Mouse (Mus musculus): ENCODE results near the gene Mgat5b. TPM values are rescaled to one million over a fixed set of nuclear protein-coding genes. Genes with fewer than 3 reads are reported as not detected.
A peak's percentile ranks its signal among the peaks of the same experiment; 100 is the strongest.

Mgat5b gene
- total and polyA plus RNA-seq, 3 experiments, result 0.16 TPM; not detected in 2

GRCm38 (mm10) chr11:117028861-117029568, 110.4 kb downstream of the Mgat5b start:
- DNase-seq (ENCODE audit: low spot score) (peak; percentile 43), ATAC-seq (ENCODE audit: extremely low read depth, insufficient number of reproducible peaks, low FRiP score, poor library complexity, severe bottlenecking) (peak; percentile 54; the same call in 1 of the 2 replicates)
- Histone ChIP-seq H3K4me1 (ENCODE audit: insufficient read depth, low read depth, low read length) (peaks cover 55% of the 10 kb centered on the region), H3K36me3 (replicated peaks) (no peaks in the 10 kb centered on the region), H3K4me3 (ENCODE audit: low read depth, low read length) (peak overlapping the region; percentile 41; the same call in 1 of the 2 replicates), H3K9me3 (replicated peaks) (peaks cover 6% of the 10 kb centered on the region), H3K27me3 (ENCODE audit: insufficient read depth, low read length) (peaks cover 14% of the 10 kb centered on the region)
- TF ChIP-seq GATA2 (IDR thresholded peaks at IDR 0.05; ENCODE audit: borderline replicate concordance, low read depth, low read length), result no peak
- TF ChIP-seq TAL1 (conservative IDR thresholded peaks at IDR 0.05; ENCODE audit: low read depth, low read length), result peak; percentile 48

GRCm38 (mm10) chr11:117029569-117029955, 110.9 kb downstream of the Mgat5b start:
- Histone ChIP-seq H3K27me3 (ENCODE audit: insufficient read depth, low read length) (peaks cover 14% of the 10 kb centered on the region), H3K4me3 (ENCODE audit: low read depth, low read length) (no peak overlapping the region), H3K9me3 (replicated peaks) (peaks cover 6% of the 10 kb centered on the region), H3K4me1 (ENCODE audit: insufficient read depth, low read depth, low read length) (peaks cover 55% of the 10 kb centered on the region), H3K36me3 (replicated peaks) (no peaks in the 10 kb centered on the region)
- TF ChIP-seq POLR2AphosphoS5 (IDR thresholded peaks at IDR 0.05; ENCODE audit: insufficient replicate concordance, low read depth, low read length) (no peak), GATA1 (IDR thresholded peaks at IDR 0.05; ENCODE audit: borderline replicate concordance, low read length) (no peak), TAL1 (conservative IDR thresholded peaks at IDR 0.05; ENCODE audit: low read depth, low read length) (no peak), GATA2 (IDR thresholded peaks at IDR 0.05; ENCODE audit: borderline replicate concordance, low read depth, low read length) (no peak), CTCF (IDR thresholded peaks at IDR 0.05; ENCODE audit: low read depth, low read length) (no peak)
- ATAC-seq (ENCODE audit: extremely low read depth, insufficient number of reproducible peaks, low FRiP score, poor library complexity, severe bottlenecking) (no peak), DNase-seq (ENCODE audit: low spot score) (no peak)

GRCm38 (mm10) chr11:117030018-117030417, 111.4 kb downstream of the Mgat5b start:
- Histone ChIP-seq H3K4me1 (ENCODE audit: insufficient read depth, low read depth, low read length) (peaks cover 55% of the 10 kb centered on the region), H3K4me3 (ENCODE audit: low read depth, low read length) (no peak overlapping the region; the same call in 1 of the 2 replicates), H3K36me3 (replicated peaks) (no peaks in the 10 kb centered on the region), H3K9me3 (replicated peaks) (peaks cover 6% of the 10 kb centered on the region), H3K27me3 (ENCODE audit: insufficient read depth, low read length) (peaks cover 14% of the 10 kb centered on the region)
- DNase-seq (ENCODE audit: low spot score), result no peak
- no peak for TF ChIP-seq POLR2AphosphoS5 (IDR thresholded peaks at IDR 0.05; ENCODE audit: insufficient replicate concordance, low read depth, low read length)
- no peak for TF ChIP-seq TAL1 (conservative IDR thresholded peaks at IDR 0.05; ENCODE audit: low read depth, low read length)
- no peak for ATAC-seq (ENCODE audit: extremely low read depth, insufficient number of reproducible peaks, low FRiP score, poor library complexity, severe bottlenecking)

- ATAC-seq (ENCODE audit: extremely low read depth, insufficient number of reproducible peaks, low FRiP score, poor library complexity, severe bottlenecking) (no peak), DNase-seq (ENCODE audit: low spot score) (no peak)
- TF ChIP-seq GATA1 (IDR thresholded peaks at IDR 0.05; ENCODE audit: borderline replicate concordance, low read length) (no peak), GATA2 (IDR thresholded peaks at IDR 0.05; ENCODE audit: borderline replicate concordance, low read depth, low read length) (no peak), POLR2AphosphoS5 (IDR thresholded peaks at IDR 0.05; ENCODE audit: insufficient replicate concordance, low read depth, low read length) (no peak), CTCF (IDR thresholded peaks at IDR 0.05; ENCODE audit: low read depth, low read length) (no peak), TAL1 (conservative IDR thresholded peaks at IDR 0.05; ENCODE audit: low read depth, low read length) (no peak)
- Histone ChIP-seq H3K9me3 (replicated peaks) (peaks cover 6% of the 10 kb centered on the region), H3K4me3 (ENCODE audit: low read depth, low read length) (no peak overlapping the region), H3K36me3 (replicated peaks) (no peaks in the 10 kb centered on the region), H3K27me3 (ENCODE audit: insufficient read depth, low read length) (peaks cover 14% of the 10 kb centered on the region), H3K4me1 (ENCODE audit: insufficient read depth, low read depth, low read length) (peaks cover 55% of the 10 kb centered on the region)
Observed at GRCm38 (mm10) chr11:117030471-117031101, 111.9 kb downstream of the Mgat5b start.

DNA sequence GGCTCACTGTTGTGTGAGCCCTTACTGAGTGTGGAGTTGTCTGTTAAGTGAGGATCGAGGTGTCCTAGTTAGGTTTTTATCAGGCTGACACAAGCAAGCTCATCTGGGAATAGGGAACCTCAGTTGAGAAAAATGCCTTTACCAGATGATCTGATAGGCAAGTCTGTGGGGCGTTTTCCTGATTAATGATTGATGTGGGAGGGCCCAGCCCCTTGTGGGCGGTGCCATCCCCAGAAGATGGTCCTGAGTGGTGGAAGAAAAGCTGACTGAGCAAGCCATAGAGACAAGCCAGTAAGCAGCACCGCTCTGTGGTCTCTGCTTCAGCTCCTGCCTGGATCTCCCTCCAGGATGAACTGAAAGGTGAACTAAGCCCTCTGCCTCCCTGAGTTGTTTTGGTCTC, 112.6 kb downstream of the Mgat5b start:
- no peak for TF ChIP-seq GATA2 (IDR thresholded peaks at IDR 0.05; ENCODE audit: borderline replicate concordance, low read depth, low read length)
- no peak for TF ChIP-seq CTCF (IDR thresholded peaks at IDR 0.05; ENCODE audit: low read depth, low read length)
- no peak for TF ChIP-seq GATA1 (IDR thresholded peaks at IDR 0.05; ENCODE audit: borderline replicate concordance, low read length)
- no peak for TF ChIP-seq POLR2AphosphoS5 (IDR thresholded peaks at IDR 0.05; ENCODE audit: insufficient replicate concordance, low read depth, low read length)
- no peak for TF ChIP-seq TAL1 (conservative IDR thresholded peaks at IDR 0.05; ENCODE audit: low read depth, low read length)
- ATAC-seq (ENCODE audit: extremely low read depth, insufficient number of reproducible peaks, low FRiP score, poor library complexity, severe bottlenecking) (no peak), DNase-seq (ENCODE audit: low spot score) (no peak)
- H3K4me3 ChIP-seq (ENCODE audit: low read depth, low read length), result no peak overlapping the region
- peaks cover 6% of the 10 kb centered on the region for H3K9me3 ChIP-seq (replicated peaks)
- H3K4me1 ChIP-seq (ENCODE audit: insufficient read depth, low read depth, low read length), result peaks cover 55% of the 10 kb centered on the region
- H3K36me3 ChIP-seq (replicated peaks), result no peaks in the 10 kb centered on the region
- H3K27me3 ChIP-seq (ENCODE audit: insufficient read depth, low read length), result peaks cover 13% of the 10 kb centered on the region

DNA sequence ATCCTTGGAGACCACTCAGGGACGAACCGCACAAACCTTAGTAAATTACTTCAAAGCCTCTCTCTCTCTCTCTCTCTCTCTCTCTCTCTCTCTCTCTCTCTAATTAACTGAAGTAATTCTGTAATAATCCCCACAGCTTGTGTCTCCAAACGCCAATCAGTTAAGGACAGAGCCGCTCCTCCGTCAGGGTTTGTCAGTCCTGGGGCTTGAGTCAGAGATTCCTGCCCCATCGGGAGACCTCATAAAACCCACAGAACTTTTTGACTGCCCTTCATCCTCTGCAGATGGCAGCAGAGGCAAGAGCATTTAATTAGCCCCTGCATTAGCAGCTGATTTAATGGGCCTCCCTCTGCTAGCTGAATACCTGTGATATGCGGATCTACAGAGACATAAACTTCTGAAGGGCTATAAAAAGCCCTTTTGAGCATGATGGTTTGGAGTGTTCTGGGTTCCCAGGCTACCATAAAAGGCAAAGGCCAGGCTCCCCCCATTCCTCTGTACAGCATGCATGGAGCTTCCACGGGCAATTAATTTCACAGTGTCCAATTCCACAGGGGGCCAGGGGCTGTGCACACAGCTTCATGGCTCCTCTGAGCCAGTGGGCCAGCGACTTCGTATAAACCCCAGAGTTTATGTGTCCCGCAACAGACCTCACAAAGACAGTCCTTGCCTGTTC, 117.1 kb downstream of the Mgat5b start:
- Histone ChIP-seq H3K4me1 (ENCODE audit: insufficient read depth, low read depth, low read length) (peaks cover 20% of the 10 kb centered on the region), H3K9me3 (replicated peaks) (peaks cover 6% of the 10 kb centered on the region), H3K4me3 (ENCODE audit: low read depth, low read length) (no peak overlapping the region), H3K27me3 (ENCODE audit: insufficient read depth, low read length) (peaks cover 29% of the 10 kb centered on the region), H3K36me3 (replicated peaks) (no peaks in the 10 kb centered on the region)
- TF ChIP-seq GATA2 (IDR thresholded peaks at IDR 0.05; ENCODE audit: borderline replicate concordance, low read depth, low read length), result no peak
- ATAC-seq (ENCODE audit: extremely low read depth, insufficient number of reproducible peaks, low FRiP score, poor library complexity, severe bottlenecking) (no peak), DNase-seq (ENCODE audit: low spot score) (no peak)

Other genes with a start within 250 kb of the Mgat5b start
- gene St6galnac1, start 143.4 kb upstream of the Mgat5b start, total RNA-seq (2014; fragmentation: Nextera tagmentation), result 0.49 TPM in 1 of 2 replicates, not detected in the other
- gene St6galnac1, start 143.4 kb upstream of the Mgat5b start, total RNA-seq (2017), result 0.23 and 0.27 TPM in 2 replicates
- gene St6galnac1, start 143.4 kb upstream of the Mgat5b start, polyA plus RNA-seq (2012), result not detected in 2 replicates
- not detected in 2 replicates for gene Mxra7, start 90.8 kb upstream of the Mgat5b start, total RNA-seq (2014; fragmentation: Nextera tagmentation)
- gene Mxra7, start 90.8 kb upstream of the Mgat5b start, total RNA-seq (2017), result 0.06 TPM in 1 of 2 replicates, not detected in the other
- gene Mxra7, start 90.8 kb upstream of the Mgat5b start, polyA plus RNA-seq (2012), result not detected in 2 replicates
- gene Mettl23, start 75.6 kb upstream of the Mgat5b start, total RNA-seq (2014; fragmentation: Nextera tagmentation), result 40.3 and 45.4 TPM in 2 replicates
- 35.8 and 43.1 TPM in 2 replicates for gene Mettl23, start 75.6 kb upstream of the Mgat5b start, total RNA-seq (2017)
- 49.1 and 60.6 TPM in 2 replicates for gene Mettl23, start 75.6 kb upstream of the Mgat5b start, polyA plus RNA-seq (2012)
- gene Jmjd6, start 75.4 kb upstream of the Mgat5b start, total RNA-seq (2014; fragmentation: Nextera tagmentation), result 82.7 and 85.3 TPM in 2 replicates
- gene Jmjd6, start 75.4 kb upstream of the Mgat5b start, total RNA-seq (2017), result 126 and 148 TPM in 2 replicates
- 39.1 and 48.4 TPM in 2 replicates for gene Jmjd6, start 75.4 kb upstream of the Mgat5b start, polyA plus RNA-seq (2012)
- 15.1 and 22.0 TPM in 2 replicates for gene Mfsd11, start 66.4 kb upstream of the Mgat5b start, total RNA-seq (2014; fragmentation: Nextera tagmentation)
- gene Mfsd11, start 66.4 kb upstream of the Mgat5b start, total RNA-seq (2017), result 45.9 and 55.1 TPM in 2 replicates
- gene Mfsd11, start 66.4 kb upstream of the Mgat5b start, polyA plus RNA-seq (2012), result 3.8 and 6.6 TPM in 2 replicates
- 786 and 910 TPM in 2 replicates for gene Srsf2, start 65.8 kb upstream of the Mgat5b start, total RNA-seq (2014; fragmentation: Nextera tagmentation)
- 484 and 801 TPM in 2 replicates for gene Srsf2, start 65.8 kb upstream of the Mgat5b start, total RNA-seq (2017)
- 1,600 and 2,011 TPM in 2 replicates for gene Srsf2, start 65.8 kb upstream of the Mgat5b start, polyA plus RNA-seq (2012)
- gene Sec14l1, start 196.3 kb downstream of the Mgat5b start, total RNA-seq (2014; fragmentation: Nextera tagmentation), result 72.9 and 82.8 TPM in 2 replicates
- gene Sec14l1, start 196.3 kb downstream of the Mgat5b start, total RNA-seq (2017), result 76.1 and 77.8 TPM in 2 replicates
- 88.9 and 95.5 TPM in 2 replicates for gene Sec14l1, start 196.3 kb downstream of the Mgat5b start, polyA plus RNA-seq (2012)